Mouse (Mus musculus) urinary bladder, postnatal 4 days (tissue): ENCODE results near the gene Stk25.

Experiments used
- DNase-seq, 2 experiments: peaks; one replicate each; pipeline ENCODE4 v3.0.0; 2021 to 2022; ENCODE audit warnings: low spot score in 2 of 2

Gene Stk25

GRCm38 (mm10) chr1:93607090-93608083, 51.1 kb downstream of the Stk25 start:
- no peak for DNase-seq

DNA sequence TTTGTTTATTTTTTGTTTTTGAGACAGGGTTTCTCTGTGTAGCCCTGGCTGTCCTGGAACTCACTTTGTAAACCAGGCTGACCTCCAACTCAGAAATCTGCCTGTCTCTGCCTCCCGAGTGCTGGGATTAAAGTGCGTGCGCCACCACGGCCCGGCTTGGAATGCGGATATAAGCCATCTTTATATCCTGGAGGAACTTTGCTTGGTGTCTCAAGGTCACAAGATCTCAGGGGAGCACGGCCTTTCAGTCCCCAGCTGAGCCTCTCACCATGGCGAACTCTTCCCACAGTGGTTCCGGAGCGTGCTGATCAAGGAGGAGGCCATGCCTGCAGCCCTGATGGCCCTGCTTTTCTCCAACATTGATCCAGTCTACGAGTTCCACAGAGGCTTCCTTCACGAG, 54.5 kb downstream of the Stk25 start:
- DNase-seq = no peak

DNA sequence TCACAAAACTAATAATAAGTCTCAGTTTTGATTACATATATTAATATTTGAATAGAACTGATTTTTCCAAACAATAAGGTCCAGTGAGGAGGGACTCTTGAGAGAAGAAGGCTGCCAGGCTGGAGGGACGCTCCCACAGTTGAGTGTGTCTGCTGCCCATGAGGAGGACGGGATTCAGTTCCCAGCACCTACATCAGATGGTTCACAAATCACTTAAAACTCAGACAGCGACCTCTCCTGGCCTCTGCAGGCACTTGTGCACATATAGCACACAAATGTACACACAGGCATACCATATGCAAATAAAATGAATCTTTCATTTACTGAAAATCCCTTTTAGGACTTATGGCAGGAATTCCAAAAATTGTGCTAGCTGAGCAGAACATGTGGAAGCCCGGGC, 55.5 kb downstream of the Stk25 start:
- DNase-seq = no peak

GRCm38 (mm10) chr1:93595916-93596315, 62.5 kb downstream of the Stk25 start:
- no peak for DNase-seq

DNA sequence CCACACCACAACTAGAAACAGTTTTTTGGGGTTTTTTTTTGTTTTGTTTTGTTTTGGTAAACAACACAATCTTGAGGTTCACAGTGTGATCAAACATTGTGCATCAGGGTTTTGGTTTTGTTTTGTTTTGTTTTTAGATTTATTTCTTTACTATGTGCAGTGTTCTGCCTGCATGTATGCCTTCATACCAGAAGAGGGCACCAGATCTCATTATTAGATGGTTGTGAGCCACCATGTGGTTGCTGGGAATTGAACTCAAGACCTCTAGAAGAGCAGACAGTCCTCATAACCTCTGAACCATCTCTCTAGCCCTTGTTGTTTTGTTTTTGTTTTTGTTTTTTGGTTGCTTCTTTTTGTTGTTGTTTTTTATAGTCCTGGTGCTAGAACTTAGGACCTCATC, 64.5 kb downstream of the Stk25 start:
- DNase-seq = no peak

- DNase-seq = no peak
These were observed 70.1 kb downstream of the Stk25 start for GRCm38 (mm10) chr1:93588346-93588745.

GRCm38 (mm10) chr1:93581545-93581944, 76.9 kb downstream of the Stk25 start:
- no peak for DNase-seq

- DNase-seq = no peak
These were observed 80.6 kb downstream of the Stk25 start for GRCm38 (mm10) chr1:93577861-93578260.

DNA sequence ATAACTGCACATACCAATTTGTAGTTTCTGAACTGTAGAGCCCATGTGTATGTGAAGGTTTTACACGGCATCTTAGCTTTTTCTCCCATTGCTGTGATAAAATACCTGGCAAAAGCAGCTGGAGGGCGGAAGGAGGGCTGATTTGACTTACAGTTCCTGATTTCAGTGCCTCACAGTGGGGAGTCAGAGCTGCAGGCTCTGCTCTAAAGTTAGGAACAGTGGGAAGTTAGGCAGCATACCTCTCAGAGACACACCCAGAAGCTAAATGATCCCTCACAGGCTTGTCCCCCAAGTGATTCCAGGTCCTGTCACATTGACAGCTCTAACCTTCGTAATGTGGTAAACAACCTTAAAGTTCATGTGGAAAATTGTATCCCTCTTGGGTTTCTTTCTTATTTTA, 81.4 kb downstream of the Stk25 start:
- DNase-seq = no peak
